Mouse (Mus musculus) left cerebral cortex, postnatal 14 days (tissue): Measurements from ENCODE around the gene Map4k4. TPM values are rescaled to one million over a fixed set of nuclear protein-coding genes. Genes with fewer than 3 reads are reported as not detected.

Source experiments
- DNase-seq, 2 experiments: peaks; one replicate each; pipeline ENCODE4 v3.0.0; 2021 to 2022; ENCODE audit warnings: low spot score in 2 of 2, mixed read lengths in 1 of 2
- intact Hi-C: fragments of 180-260 bp; cut with DNase I; formaldehyde crosslinking; loops from one replicate; pipeline ENCODE4 v1.15.1; 2025
- long read RNA-seq, 2 experiments: library from polyadenylated mRNA; stranded (forward); transcript quantifications; one replicate each; pipeline ENCODE4 v2.0.0; 2021
- total RNA-seq, 2 experiments: library from RNA; stranded (reverse); gene quantifications; 2 replicates each; pipeline ENCODE4 v1.2.3; 2021

Gene Map4k4
- total RNA-seq, result 100 to 1,000 TPM; 145 to 157 TPM
- long read RNA-seq, experiment 1, partial matches to known transcripts, result 4 of 17 reads
- long read RNA-seq, experiment 1, other reads (novel, unspliced or antisense), result 13 of 17 reads
- long read RNA-seq, experiment 2, partial matches to known transcripts, result 1 of 11 reads
- long read RNA-seq, experiment 2, other reads (novel, unspliced or antisense), result 10 of 11 reads

DNA sequence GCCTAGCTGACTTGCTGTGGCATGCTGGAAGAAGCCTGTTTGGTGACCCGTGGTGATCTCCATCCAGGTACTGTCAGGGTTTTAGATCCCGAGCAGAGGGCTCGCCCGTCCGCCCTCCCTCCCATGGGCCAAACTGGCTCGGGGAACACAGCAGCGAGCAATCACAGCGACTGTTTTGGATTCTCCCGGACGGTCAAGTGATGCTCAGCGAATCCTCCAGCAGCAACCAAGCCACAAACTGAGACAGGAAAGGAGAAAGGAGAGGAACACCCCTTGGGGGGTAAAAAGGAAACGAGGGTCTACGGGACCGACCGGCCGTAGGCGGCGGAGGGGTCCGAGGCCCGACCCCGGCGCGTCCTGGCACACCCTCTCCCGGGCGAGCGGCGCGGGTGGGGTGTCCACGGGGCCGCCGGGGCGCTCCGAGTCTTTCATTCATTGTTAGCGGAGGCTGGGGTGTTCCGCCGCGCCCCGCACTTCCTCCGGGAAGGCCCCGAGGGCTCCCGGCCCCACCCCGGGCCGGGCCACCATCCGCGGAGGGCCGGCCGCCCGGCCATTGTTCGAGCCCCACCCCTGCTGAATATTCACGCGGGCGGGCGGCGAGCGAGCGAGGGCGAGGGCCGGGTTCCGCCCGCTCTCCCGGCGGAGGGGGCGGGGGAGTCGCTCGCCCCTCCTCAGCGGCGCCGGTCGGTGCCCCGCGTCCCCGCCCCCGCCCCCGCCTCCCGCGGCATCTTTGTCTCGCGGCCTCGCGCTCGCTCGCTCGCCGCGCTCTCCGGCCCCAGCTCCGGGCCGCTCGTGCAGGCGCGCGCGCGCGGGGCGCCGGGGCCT lies at the start of gene Map4k4:
Gene Map4k4, plus strand, starts transcription at position 733 of the 825 bp plus-strand sequence.
- intact Hi-C loops, result loop anchor here (5.0 kb wide), 2 partner anchors 82 to 138 kb away; no protein-coding TSS in a partner anchor
- peak in 1 of 2 experiments; percentile 67 for DNase-seq

DNA sequence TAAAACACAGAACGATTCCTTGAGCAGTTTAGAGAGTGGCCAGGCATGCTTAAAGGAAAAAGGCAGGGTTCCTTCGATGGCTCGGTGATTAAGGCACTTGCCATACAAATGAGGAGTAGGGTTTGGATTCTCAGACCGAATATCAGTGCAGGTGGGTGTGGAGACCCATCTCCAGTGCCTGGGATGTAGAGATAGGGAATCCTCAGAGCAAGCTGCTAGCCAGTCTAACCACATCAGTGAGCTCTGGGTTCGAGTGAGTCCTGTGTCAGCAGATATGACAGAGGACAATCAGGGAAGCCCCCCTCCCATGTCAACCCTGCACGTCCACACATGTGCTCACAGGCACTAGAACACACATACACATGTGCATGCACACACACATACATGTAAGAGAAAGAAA lies 44.8 kb upstream of the Map4k4 start:
- no peak for DNase-seq
- intact Hi-C loops, result no loop called here

DNA sequence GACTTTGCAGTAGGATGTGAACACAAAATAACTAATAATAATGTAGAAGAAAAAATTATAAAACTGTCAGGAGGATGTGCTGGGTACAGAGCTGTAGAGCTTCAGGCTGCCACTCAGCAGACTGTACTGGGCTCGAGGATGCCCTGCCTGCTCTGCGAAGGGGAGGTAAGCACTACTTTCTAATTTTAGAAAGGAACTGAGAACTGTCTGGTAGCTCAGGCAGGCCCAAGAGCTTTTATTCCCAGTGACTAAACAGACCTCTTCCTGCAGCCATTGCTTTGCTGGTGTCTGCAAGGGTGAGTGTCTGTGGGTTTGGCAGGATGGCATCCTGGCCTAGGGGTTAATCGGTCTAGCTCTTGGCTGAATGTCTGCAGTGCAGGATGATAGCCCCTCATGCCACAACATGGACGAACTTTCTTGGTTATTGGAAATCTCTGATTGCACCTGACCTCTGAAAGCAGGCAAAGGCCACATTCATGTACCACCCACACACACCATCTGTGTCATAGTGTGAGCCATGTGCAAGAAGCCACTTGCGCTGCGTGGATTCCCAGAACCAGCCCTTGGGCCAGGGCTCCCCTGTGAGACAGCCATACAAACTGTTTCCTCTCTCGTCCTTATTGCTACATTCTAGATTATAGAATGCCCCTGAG lies 43.8 kb upstream of the Map4k4 start:
- no peak for DNase-seq
- intact Hi-C loops, result no loop called here

DNA sequence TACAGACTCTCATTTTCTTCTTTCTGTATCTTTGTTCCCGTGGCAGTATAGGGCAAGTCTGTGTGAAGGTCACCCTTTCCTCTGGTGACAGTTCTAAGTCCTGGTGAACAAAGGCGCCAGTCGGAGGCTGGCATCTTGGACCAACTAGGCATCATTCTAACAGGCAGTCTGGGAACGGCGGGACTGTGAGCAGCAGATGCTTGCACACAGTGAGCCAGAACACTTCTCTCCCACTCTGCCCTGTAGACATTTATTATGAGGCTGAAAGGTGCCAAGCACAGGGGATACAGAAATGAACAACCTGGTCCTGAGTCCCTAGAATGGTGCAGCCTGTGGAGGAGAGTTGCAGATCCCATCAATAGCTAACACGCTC lies 43.3 kb upstream of the Map4k4 start:
- intact Hi-C loops, result no loop called here
- no peak for DNase-seq

DNA sequence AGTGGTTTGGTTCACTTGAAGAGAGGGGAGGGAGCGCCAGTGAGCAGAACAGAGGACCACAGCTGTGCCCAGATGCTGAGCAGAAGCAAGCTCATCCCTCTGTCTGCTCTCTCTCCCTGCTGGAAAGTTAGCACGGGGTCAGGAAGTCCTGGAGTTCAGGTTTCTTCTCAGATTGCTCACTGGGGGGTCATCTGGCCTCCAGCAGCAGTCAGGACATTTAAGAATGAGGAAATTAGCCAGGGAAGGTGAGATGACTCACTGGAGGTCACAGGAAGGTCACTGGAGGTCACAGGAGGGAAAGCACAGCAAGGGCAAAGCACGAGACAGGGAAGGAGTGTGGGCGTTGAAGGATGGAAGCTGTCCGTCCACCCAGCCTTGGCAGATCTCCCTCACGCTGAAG lies 41.5 kb upstream of the Map4k4 start:
- no peak for DNase-seq

DNA sequence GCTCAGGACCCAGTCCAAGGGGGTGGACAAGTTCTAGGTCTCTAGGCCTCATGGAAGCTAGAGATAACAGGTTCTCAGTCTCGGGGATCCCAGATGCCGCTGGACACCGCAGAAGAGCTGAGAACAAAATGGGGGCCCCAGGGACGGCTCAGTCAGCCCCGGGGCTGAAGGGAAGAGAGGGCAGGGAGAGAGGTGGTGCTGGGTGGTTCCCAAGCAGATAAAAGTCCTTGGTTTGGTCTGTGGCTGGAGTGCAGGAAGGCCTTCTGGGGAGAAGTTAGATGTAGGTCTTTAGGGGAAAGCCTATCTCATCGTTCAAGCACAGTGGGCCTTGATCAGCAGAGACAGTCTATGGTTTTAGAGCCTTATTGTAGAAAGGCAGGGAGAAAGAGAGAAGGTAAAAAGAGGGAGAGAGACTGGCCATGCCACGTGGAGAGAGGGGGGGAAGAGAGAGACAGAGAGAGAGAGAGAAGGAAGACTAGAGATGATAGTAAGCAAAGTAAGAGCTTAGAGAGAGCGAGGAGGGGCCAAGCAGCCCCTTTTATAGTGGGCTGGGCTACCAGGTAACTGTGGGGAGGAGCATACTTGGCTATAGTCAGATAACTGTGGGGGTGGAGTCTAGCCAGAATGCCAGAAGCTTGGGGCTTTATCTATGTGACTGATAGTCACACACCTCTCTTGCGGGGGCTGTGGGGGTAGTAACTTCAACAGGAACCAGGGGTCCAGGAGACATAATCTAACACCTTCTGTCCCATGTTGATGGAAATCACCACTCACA lies 34.2 kb upstream of the Map4k4 start:
- intact Hi-C loops, result no loop called here
- DNase-seq, result no peak

More for the DNA sequence above, 41.5 kb upstream of the Map4k4 start:
- intact Hi-C loops, result no loop called here

DNA sequence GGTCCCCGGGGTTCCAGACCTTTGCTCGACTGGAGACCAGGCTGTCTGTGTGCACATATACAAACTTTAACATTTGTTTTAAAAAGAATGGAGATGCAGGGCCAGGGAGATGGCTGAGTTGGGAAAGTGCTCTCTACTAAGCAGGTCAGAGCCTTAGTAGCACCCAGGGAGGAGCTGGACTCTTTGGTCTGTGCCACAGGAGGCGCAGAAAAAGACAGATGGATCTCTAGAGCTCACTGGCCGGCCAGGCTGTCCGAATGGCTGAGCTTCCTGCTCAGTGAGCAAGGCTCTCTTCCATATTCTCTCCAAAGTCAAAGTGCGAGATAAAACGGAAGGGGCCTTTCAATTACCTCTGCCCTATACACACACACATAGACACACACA lies 33.6 kb upstream of the Map4k4 start:
- intact Hi-C loops, result no loop called here
- no peak for DNase-seq

DNA sequence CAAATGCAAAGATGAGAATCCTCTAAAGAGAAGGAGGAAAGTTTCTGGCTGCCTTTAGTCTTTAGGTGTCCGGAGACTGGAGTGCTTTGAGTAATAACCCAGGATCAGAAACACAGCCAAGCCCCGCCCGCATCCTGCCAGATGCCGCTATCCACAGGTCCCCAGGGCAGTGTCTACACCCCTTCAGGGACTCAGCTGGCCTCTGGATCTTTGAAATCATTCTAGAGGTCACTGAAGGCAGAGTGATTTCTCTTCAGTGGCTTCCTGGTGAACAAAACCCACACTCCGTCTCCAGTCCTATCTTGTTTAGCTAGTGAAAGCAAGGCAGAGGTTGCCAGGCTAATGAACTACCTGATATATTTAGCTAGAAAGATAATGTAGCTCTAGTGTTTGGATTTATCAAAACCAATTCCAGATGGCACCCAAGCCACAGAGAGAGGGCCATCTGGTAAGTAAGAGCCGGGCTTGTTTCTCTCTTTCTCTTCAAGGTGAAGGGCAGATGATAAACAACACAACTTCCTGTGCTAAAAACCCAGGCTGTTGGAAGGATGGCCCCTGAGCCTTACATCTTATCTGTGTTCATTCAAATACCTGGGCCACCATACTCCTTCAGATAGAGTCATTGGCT lies 32.6 kb upstream of the Map4k4 start:
- DNase-seq, result no peak
- intact Hi-C loops, result no loop called here

DNA sequence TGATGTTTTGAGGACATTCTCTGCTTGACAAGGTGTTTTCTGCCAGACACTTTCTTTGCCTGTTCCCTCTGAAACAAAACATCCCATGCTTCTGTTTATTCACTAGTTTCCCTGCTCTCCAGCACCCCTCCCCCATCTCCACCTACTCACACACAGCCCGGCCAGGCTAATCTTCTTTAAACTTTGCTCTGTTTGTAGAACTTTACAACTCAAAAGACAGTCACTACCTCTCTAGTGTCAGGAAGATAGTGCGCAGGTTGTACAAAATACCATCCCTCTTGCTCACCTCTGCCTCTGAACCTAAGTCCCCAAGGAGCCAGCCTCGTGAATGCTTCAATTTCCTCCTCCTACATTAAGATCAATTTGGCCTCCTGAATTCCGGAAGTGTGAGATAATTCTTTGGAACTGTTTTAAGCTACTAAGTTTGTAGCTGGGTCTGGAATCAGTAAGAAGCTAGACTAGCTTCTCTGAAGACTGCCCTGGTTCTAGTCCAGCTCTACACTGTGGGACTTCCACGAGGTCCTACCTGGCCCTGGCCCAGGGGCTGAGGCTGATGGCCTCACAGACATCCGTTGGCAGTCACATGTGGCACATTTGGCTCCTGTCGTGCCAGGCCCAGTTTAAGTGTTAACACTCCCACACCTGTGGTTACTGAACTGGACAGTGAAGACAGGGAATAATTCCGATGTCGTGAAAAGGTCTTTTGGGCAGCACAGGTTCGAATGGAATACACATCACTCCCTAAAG lies 31.7 kb upstream of the Map4k4 start:
- intact Hi-C loops, result no loop called here
- no peak for DNase-seq

DNA sequence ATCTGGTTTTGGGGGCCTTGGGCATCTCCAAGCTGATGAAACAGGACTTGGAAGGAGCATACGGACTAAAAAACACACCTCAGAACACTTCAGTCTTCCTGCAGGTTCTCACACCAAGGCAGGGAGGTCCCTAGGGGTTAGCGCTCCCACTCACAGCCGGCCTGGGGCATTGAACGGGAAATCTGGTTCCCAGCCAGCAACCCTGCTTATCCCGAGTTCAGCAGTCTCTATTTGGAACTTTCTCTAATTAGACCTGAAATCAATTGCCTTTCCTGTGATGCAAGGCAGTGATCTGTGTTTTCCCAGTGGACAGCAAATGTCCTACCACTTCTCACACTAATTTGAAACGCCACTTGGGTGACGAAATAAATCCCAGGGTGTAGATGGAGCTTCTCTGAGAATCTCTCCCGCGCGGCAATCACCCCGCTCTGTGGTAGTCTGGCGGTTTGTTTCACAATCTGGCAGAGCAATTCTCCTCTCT lies 31.0 kb upstream of the Map4k4 start:
- intact Hi-C loops, result no loop called here
- DNase-seq, result no peak

DNA sequence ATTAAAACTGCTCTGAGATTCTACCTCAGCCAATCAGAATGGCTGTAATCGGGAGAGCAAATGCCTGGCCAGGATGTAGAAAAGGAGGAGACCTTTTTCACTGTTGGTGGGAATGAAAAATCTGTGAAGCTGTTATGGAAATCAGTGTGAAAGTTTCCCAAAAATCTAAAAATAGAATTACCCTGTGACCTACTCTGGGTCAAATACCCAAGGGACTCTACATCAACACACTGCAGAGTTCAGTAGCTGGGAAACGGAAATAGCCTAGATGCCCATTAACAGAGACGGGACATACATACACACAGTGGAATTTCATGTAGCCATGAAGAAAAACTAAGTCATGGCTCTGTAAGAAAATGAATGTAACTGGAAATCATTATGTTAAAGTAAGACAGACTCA lies 22.7 kb upstream of the Map4k4 start:
- intact Hi-C loops, result no loop called here
- no peak for DNase-seq

DNA sequence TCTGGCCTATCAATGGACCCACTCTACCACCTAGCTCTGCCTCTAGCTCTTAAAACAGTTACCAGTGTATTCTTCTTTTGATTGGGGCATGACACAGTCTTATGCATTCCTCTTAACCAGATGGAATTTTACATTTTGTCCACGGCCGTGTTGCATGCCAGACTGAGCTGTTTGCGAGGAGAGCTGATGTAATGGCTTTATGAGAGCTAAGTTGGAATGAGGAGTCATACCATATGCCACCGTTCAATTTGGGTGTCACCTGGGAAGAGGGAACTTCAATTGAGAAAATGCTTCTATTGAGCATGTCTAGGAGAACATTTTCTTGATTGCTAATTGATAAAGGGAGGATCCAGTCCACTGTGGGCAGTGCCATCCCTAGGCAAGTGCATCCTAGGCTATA lies 18.2 kb upstream of the Map4k4 start:
- intact Hi-C loops, result no loop called here

DNA sequence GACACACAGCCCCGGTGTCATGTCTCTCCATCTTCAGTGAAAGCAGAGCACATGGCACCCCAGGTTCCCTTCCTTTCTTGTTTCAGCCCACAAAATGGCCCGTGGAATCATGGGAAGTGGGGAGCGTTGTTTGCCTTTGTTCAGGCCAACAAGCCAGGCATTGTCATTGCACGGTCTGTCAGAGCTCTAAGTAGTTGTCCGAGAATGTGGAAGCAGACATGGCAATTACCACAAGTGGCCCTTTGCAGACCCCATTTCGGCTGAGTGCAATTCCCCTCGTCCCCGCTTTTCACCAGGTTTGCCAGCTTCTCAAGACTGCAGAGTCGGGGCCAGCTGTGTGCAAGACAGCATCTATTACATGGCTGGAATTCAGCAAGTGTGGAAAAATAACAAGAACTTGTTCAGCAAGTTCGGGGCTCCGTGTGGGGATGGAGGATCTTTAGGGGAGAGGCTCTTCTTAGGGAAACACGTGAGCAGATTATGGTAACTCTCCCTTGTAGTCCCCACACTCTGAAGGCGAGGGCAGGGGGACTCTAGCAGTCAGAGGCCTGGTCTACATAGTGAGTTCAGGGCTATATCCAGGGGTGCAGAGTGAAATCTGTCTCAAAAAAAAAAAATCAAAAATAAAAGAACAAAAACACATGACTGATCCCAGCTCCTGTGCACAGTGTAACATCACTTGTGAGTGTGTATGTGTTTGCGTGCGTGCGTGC lies 15.8 kb upstream of the Map4k4 start:
- intact Hi-C loops, result no loop called here
- no peak for DNase-seq

More for the DNA sequence above, 18.2 kb upstream of the Map4k4 start:
- no peak for DNase-seq

DNA sequence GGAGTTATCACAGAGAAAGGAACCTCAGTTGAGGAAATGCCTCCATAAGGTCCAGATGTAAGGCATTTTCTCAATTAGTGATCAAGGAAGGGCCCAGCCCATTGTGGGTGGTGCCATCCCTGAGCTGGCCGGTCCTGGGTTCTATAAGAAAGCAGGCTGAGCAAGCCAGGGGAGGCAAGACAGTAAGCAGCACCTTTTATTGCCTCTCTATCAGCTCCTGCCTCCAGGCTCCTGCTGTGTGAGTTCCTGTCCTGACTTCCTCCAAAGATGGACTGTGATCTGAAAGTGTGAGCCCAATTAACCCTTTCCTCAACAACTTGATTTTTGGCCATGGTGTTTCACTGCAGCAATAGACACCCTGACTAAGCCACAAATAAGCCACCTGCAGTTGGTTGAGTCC lies 12.7 kb upstream of the Map4k4 start:
- no peak for DNase-seq
- intact Hi-C loops, result no loop called here

DNA sequence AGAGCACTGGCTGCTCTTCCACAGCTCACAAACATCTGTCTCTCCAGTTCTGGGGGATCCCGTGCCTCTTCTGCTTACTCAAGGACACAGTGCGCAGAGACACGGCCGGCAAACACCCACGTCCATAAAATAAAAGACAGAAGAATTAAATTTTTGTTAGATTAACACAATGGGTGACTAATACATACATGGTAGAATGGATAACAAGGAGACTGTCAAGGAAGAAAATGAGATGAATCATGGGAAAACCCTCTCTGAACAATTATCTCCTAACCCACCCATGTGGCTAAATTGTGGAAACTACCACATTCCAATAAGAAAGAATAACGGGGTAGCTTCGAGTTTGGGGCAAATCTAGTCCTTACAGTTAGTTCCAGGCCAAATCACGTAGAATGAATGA lies 11.3 kb upstream of the Map4k4 start:
- intact Hi-C loops, result no loop called here
- no peak for DNase-seq

DNA sequence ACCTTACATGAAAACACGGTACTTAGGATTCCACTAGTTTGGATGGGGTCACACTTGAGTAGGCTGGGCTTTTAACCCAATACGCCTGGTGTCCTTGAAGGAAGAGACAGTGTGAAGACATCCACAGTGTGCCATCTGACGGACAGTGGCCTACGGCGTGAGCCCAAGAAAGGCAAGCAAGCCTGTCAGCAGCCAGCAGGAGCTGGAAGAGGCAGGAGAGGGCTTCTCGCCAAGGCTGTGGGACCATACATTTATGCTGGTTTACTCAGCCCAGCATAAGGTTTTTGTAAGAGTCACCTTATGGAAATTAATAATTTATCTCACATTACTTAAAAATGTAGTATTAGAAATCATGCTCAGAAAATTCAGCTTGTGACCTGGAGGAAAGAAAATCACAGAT lies 10.7 kb upstream of the Map4k4 start:
- no peak for DNase-seq
- intact Hi-C loops, result no loop called here

DNA sequence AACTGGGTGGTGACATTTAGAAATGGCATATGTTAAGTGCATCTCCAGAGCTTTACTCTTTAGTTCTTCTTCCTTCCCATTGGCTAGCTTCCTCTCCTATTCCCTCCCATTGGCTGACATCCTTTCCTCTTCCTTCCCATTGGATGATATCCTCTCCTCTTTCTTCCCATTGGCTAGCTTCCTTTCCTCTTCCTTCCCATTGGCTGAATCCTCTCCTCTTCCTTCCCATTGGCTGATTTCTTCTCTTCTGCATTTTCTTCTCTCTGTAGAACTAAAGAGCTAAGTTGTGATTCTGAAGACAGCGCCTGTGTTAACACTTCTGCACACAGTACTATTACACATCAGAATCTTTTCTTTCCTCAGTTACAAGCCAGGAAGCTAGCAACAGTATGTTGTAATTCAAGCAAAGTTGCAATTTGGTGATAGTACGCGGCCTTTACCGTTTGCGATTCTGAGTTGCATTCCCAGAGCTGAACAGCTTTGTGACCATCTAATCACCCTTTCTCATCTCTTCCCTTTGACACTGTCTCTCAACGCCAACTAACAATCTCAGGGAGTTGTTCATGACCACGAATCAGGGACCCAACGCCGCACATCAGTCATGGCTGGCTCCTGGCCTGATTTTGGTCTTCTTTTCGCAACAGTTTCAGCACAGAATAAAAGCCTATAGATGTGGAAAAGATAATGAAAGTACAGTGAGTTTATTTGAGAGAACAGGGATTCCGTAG lies 7.4 kb upstream of the Map4k4 start:
- peak in 1 of 2 experiments; percentile 56 for DNase-seq
- intact Hi-C loops, result no loop called here
